Mouse (Mus musculus): ENCODE results near the gene Mpp4. TPM values are rescaled to one million over a fixed set of nuclear protein-coding genes. Genes with fewer than 3 reads are reported as not detected.

Gene Mpp4
- total RNA-seq, 1 experiment from 2014 or later: 1.3 TPM

- ATAC-seq (replicated peaks; ENCODE audit: low read depth, poor library complexity, severe bottlenecking): no peak
These were observed 5.4 kb upstream of the Mpp4 start for GRCm38 (mm10) chr1:59168556-59168955.

- ATAC-seq (replicated peaks; ENCODE audit: low read depth, poor library complexity, severe bottlenecking): no peak
These were observed 4.7 kb upstream of the Mpp4 start for GRCm38 (mm10) chr1:59167654-59168425.

DNA sequence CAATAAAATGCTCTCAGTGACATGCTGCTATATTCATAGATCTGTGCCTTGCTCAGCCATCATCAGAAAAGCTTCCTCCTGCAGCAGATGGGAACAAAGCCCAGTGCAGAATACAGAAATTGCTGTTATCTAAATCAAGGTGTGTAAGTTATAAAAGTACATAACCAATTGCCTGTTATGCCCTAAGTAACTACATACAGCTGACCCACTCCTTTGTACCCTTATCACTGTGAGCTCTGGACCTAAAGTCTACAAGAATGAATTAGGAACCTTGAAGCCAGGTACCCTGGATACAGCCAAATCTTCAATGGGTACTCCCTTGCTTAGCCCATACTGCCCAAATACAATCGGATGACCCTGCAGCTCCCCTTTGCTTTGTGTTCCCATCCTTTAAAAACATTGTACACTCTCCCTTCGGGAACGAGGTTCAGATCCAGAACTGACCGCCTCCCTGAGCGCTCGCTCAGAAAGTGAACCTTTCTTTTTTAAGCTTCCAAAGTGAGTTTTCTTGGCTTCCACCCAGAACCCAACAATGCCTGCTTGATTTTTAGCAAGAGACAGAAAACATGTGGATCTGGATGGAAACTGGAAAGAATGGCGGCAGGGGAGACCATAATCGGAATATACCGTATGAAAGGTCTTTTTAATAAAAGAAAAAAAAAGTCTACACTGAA is 3.2 kb upstream of the Mpp4 start:
- no peak for ATAC-seq (replicated peaks; ENCODE audit: low read depth, poor library complexity, severe bottlenecking)

GRCm38 (mm10) chr1:59163918-59164317 is 729 bp upstream of the Mpp4 start:
- no peak for ATAC-seq (replicated peaks; ENCODE audit: low read depth, poor library complexity, severe bottlenecking)

DNA sequence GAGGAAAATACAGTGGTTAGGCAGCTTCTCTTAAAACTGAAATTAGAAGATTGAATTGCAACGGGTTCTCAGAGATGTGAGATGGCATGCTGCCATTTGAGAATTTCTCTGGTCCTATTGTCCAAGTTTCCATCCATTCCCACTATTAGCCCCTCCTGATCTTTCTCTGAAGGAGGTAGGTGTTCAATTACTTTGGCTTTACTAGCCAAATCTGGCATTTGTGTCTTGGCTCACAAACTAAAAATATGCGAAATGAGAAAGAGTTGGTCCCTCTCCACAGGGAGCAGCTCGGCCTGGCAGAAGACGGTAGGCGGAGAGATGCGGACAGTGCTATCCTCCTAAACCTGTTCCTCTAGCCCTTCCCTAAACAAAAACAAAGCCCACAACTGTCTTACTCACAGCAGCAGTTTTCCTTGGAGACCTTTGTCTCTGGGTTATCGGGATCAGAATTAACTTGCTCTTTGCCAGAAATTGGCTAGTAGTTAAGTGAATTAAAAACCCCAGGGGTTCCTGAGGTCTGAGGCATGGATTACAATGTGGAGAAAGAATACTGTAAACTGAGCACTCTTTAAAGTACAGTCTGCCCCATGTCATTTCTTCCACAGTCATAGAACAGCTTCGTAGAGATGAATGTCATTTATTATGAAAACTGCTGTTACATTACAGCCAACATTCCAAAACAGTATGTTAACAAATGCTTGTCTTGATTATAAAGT is 722 bp downstream of the Mpp4 start:
- 0 out of 2 replicates have a peak, but pooled peaks have one; percentile 4 for ATAC-seq (replicated peaks; ENCODE audit: low read depth, poor library complexity, severe bottlenecking)

- no peak for ATAC-seq (replicated peaks; ENCODE audit: low read depth, poor library complexity, severe bottlenecking)
These were observed 1.8 kb downstream of the Mpp4 start for GRCm38 (mm10) chr1:59161396-59161795.

GRCm38 (mm10) chr1:59160871-59161270 is 2.3 kb downstream of the Mpp4 start:
- no peak for ATAC-seq (replicated peaks; ENCODE audit: low read depth, poor library complexity, severe bottlenecking)

GRCm38 (mm10) chr1:59159136-59159535 is 4.1 kb downstream of the Mpp4 start:
- ATAC-seq (replicated peaks; ENCODE audit: low read depth, poor library complexity, severe bottlenecking): no peak

- ATAC-seq (replicated peaks; ENCODE audit: low read depth, poor library complexity, severe bottlenecking): no peak
These were observed 4.7 kb downstream of the Mpp4 start for GRCm38 (mm10) chr1:59158498-59158897.

DNA sequence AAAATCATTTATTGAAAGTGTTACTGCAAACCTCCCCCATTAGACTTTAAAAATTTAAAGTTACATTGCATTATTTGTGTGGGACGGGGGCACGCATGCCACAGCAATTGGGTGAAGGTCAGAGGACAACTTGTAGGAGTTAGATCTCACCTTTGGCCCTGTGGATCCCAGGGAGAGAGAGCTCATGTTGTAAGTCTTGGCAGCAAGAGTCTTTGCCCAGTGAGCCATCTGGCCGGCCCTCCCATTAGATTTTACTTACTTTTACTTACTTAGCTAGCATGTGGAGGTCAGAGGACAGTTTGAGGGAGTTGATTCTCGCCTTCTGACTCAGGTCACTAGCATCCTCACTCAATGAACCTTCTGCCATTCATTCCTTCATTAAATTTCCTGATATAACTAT is 5.3 kb downstream of the Mpp4 start:
- ATAC-seq (replicated peaks; ENCODE audit: low read depth, poor library complexity, severe bottlenecking): no peak

- ATAC-seq (replicated peaks; ENCODE audit: low read depth, poor library complexity, severe bottlenecking): no peak
These were observed 10.8 kb downstream of the Mpp4 start for GRCm38 (mm10) chr1:59152346-59152745.

- ATAC-seq (replicated peaks; ENCODE audit: low read depth, poor library complexity, severe bottlenecking): peak; percentile 65
These were observed 12.6 kb downstream of the Mpp4 start for GRCm38 (mm10) chr1:59150542-59150941.

DNA sequence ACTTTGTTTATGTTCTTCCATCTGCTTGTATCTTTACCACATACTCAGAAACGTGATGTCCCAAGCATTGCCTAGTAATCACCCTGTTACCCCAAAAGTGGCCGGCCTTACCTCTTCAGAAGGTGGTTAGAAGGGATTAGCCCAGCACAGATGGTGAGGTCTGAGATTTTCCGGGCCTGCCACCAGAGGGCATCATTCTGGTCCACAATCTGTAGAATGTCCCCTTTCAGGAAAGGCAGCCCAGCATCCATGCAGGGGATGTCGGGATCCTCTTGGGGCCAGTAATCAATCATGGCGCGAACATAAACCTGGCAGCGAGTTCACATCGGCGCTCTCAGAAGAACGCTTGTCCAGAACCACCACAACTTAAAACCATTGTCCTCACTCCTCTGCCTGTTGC is 18.6 kb downstream of the Mpp4 start:
- peak; percentile 56; the same call in 1 of the 2 replicates for ATAC-seq (replicated peaks; ENCODE audit: low read depth, poor library complexity, severe bottlenecking)

GRCm38 (mm10) chr1:59142809-59143208 is 20.4 kb downstream of the Mpp4 start:
- ATAC-seq (replicated peaks; ENCODE audit: low read depth, poor library complexity, severe bottlenecking): peak; percentile 88

GRCm38 (mm10) chr1:59134419-59134818 is 28.8 kb downstream of the Mpp4 start:
- ATAC-seq (replicated peaks; ENCODE audit: low read depth, poor library complexity, severe bottlenecking): no peak

DNA sequence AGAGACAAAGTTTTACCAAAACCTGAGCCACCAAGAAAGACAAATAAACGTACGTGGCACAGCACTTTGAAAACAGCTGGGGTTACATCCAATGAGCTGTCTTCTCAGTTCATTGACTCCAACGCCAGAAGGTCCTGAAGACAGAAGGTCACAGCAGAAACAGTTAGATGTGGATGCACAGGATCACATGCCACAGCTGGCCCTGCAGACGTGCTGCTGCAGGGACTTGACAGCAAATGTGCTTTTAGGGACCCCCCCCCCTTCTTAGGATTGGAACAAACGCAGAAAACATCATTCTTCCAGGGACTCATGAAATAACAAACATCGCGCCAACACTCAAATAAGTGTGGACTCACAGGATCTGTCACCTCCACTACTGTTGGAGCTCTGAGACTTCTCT is 34.3 kb downstream of the Mpp4 start:
- no peak for ATAC-seq (replicated peaks; ENCODE audit: low read depth, poor library complexity, severe bottlenecking)

- ATAC-seq (replicated peaks; ENCODE audit: low read depth, poor library complexity, severe bottlenecking): no peak
These were observed 37.6 kb downstream of the Mpp4 start for GRCm38 (mm10) chr1:59125558-59125957.

DNA sequence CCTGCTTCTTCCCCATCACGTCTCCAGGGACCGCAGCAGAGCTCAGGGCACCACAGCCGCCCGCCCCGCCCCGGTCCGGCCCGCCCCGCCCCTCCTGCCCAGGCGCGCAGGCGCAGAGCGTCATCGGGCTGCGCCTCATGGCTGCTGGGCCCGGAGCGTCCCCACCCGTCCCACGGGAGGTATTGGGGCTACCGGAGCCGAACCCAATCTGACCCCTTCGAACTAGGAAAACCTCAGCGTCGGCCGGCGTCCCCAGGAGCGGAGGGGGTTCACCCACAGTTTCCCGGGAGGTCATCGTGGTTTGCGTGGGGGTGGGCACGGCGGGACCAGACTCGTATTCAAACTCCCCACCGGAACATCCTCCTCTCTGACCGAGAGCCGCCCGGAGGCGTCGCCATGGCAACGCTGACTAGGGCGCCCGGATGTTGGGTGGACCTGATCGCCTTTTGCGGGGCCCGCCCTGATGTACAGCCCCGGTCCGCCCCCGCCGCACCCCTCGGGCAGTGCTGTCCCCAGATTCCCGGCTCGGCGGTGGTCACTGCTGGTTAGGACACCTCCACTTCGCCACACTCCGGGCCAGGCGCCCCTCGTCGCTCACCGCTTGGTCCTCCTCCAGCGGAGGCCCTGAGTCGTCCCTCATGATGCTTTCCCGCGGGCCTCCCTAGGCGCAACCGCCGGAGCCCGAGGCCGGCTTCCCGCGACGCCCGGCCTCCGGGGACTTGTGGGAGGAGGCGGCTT is 43.3 kb downstream of the Mpp4 start, which contains the start of gene Tmem237:
Gene Tmem237, minus strand, starts transcription at position 689 of the 738 bp plus-strand sequence.
- ATAC-seq (replicated peaks; ENCODE audit: low read depth, poor library complexity, severe bottlenecking): peak; percentile 95

DNA sequence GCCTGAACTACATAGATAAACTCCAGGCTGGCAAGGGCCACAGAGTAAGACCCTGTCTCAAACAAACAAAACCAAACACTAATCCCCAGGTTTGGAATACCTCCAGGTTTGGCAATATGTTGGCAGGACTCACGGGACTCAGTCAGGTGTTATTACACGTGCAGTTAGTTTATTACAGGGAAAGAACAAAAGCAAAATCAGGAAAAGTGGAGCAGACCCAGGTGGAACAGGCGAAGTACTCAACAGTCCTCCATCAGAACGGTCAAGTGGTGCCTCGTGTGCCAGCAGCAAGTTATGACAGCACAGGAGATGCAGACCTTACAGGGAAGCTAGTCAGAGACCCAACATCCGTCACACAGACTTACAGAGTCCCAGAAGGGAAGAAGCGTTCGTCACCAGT is 52.7 kb downstream of the Mpp4 start:
- no peak for ATAC-seq (replicated peaks; ENCODE audit: low read depth, poor library complexity, severe bottlenecking)

DNA sequence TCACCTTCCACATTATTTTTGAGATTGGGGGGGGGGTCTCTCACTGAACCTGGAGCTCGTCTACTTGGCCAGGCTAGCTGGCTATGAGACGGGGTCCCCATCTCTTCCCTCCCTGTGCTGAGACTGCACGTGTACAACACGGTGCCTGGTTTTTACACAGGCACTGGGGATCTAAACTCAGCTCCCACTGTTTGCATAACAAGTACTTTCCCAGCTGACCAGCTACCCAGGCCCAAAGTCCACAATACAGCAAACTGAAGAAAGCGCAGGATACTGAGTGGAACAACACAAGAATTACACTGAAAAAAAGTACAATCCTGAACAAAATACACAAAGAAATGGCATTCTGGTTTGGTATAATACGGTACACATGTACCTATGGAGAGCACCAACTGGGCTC is 61.1 kb downstream of the Mpp4 start:
- no peak for ATAC-seq (replicated peaks; ENCODE audit: low read depth, poor library complexity, severe bottlenecking)

All from common myeloid progenitor, adult 5-6 weeks (primary cell).